Mouse (Mus musculus) kidney, embryonic 14.5 days (tissue): ENCODE results near the gene Sin3a. TPM values are rescaled to one million over a fixed set of nuclear protein-coding genes. Genes with fewer than 3 reads are reported as not detected.

Source experiments
- ATAC-seq: fragments of 200-750 bp; cut with Nextera tagmentation; 2 replicates; pipeline ENCODE4 v1.8.0; 2017; ENCODE audit warnings: moderate number of reproducible peaks, mild to moderate bottlenecking, moderate TSS enrichment, moderate library complexity; ENCODE audit not compliant: low FRiP score, low TSS enrichment
- H3K27ac ChIP-seq: fragments of 300-500 bp; sonication (generic); 2 replicates; pipeline ENCODE4 v1.5.1; 2014; ENCODE audit warnings: low read depth, mild to moderate bottlenecking, low read length, moderate library complexity, mixed read lengths
- H3K27me3 ChIP-seq: fragments of 300-500 bp; sonication (generic); 2 replicates; pipeline ENCODE4 v1.6.1; 2014; ENCODE audit warnings: mild to moderate bottlenecking, low read length; ENCODE audit not compliant: control insufficient read depth, insufficient read depth
- H3K36me3 ChIP-seq: fragments of 300-500 bp; sonication (generic); 2 replicates; pipeline ENCODE4 v1.6.1; 2014; ENCODE audit warnings: low read length, mixed read lengths; ENCODE audit not compliant: control insufficient read depth, insufficient read depth
- H3K4me1 ChIP-seq: fragments of 300-500 bp; sonication (generic); 2 replicates; pipeline ENCODE4 v1.6.1; 2014; ENCODE audit warnings: low read length, mixed read lengths; ENCODE audit not compliant: control insufficient read depth, insufficient read depth
- H3K4me2 ChIP-seq: fragments of 300-500 bp; sonication (generic); replicated peaks from 2 replicates; pipeline ENCODE4 v1.6.1; 2014; ENCODE audit warnings: low read depth, mild to moderate bottlenecking, low read length
- H3K4me3 ChIP-seq: fragments of 300-500 bp; sonication (generic); 2 replicates; pipeline ENCODE4 v1.5.1; 2014; ENCODE audit warnings: mild to moderate bottlenecking, low read length
- H3K9ac ChIP-seq: fragments of 300-500 bp; sonication (generic); 2 replicates; pipeline ENCODE4 v1.6.1; 2014; ENCODE audit warnings: low read depth, mild to moderate bottlenecking, low read length, moderate library complexity
- H3K9me3 ChIP-seq: fragments of 300-500 bp; sonication (generic); 2 replicates; pipeline ENCODE4 v1.6.1; 2016; ENCODE audit warnings: low read length; ENCODE audit not compliant: control insufficient read depth
- WGBS: fragments of 180-500 bp; shearing (Covaris S2); extraction: QIAGEN DNeasy Blood & Tissue Kit; methylation state at CpG from one replicate; pipeline ENCODE4 v1.1.7; 2014; 5-methylcytosine and 5-hydroxymethylcytosine counted together
- polyA plus RNA-seq: library from polyadenylated mRNA; unstranded; fragments of >200 nt; fragmentation: Nextera tagmentation; extraction: Ambion mirVana; gene quantifications from 2 replicates; pipeline ENCODE4 v1.2.1, GENCODE M21; 2014

Sin3a gene
- polyA plus RNA-seq, 1 experiment from 2014 or later, result 53.2 TPM

DNA sequence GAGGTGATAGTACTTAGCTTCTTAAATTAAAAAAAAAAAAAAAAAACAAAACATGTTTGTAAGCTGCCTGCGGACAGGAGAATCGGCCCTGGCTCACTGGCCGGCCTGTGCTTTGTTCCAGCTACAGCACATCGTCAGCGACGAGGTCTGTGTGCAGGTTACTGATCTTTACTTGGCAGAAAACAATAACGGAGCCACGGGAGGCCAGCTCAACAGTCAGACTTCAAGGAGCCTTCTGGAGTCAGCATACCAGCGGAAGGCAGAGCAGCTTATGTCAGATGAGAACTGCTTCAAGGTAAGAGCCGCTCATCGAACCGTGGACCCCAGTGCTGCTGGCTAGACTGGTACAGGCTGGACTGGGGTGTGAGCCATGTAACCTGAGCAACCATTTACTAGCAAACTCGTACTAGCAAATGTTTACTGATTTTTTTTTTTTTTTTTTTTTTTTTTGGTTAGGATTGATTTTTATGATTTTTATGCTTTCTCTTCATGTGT, 45.5 kb downstream of the Sin3a start:
- WGBS, result 89% methylated on average over 13 of the region's 13 CpGs
- H3K27ac ChIP-seq, result no peak overlapping the region
- H3K36me3 ChIP-seq, result peaks cover 89% of the 10 kb centered on the region

GRCm38 (mm10) chr9:57129641-57130040, 57.8 kb downstream of the Sin3a start:
- Histone ChIP-seq H3K9ac (no peak overlapping the region), H3K4me3 (peak overlapping the region; percentile 78; the same call in 1 of the 2 replicates), H3K9me3 (no peaks in the 10 kb centered on the region), H3K4me1 (peaks cover 7% of the 10 kb centered on the region), H3K36me3 (peaks cover 45% of the 10 kb centered on the region), H3K4me2 (peak overlapping the region; percentile 90), H3K27ac (no peak overlapping the region), H3K27me3 (no peaks in the 10 kb centered on the region)
- no peak for ATAC-seq

More for the DNA sequence above, 45.5 kb downstream of the Sin3a start:
- Histone ChIP-seq H3K4me2 (no peak overlapping the region), H3K9me3 (no peaks in the 10 kb centered on the region), H3K9ac (no peak overlapping the region), H3K4me1 (no peaks in the 10 kb centered on the region), H3K27me3 (no peaks in the 10 kb centered on the region), H3K4me3 (no peak overlapping the region)
- ATAC-seq, result no peak

- H3K4me3 ChIP-seq, result peak within 1 kb of the TSS; percentile 78
- peaks cover 7% of the 10 kb centered on the region for H3K4me1 ChIP-seq
- H3K36me3 ChIP-seq, result peaks cover 42% of the 10 kb centered on the region
- under 1% methylated on average over 53 of the region's 58 CpGs for WGBS
- H3K27me3 ChIP-seq, result no peaks in the 10 kb centered on the region
- no peaks in the 10 kb centered on the region for H3K9me3 ChIP-seq
- peak within 1 kb of the TSS; percentile 86 for H3K9ac ChIP-seq
- peak; percentile 92 for ATAC-seq
- peak within 1 kb of the TSS; percentile 90 for H3K4me2 ChIP-seq
- H3K27ac ChIP-seq, result peak within 1 kb of the TSS; percentile 97
These were observed 59.0 kb downstream of the Sin3a start, which contains the start of gene Man2c1 for GRCm38 (mm10) chr9:57130577-57131433. Gene Man2c1, plus strand, starts transcription at chr9:57130690.

- no peak overlapping the region for H3K9ac ChIP-seq
- H3K36me3 ChIP-seq, result peaks cover 65% of the 10 kb centered on the region
- H3K4me3 ChIP-seq, result no peak overlapping the region
- no peak for ATAC-seq
- H3K27me3 ChIP-seq, result no peaks in the 10 kb centered on the region
- no peaks in the 10 kb centered on the region for H3K9me3 ChIP-seq
- H3K4me1 ChIP-seq, result no peaks in the 10 kb centered on the region
- H3K27ac ChIP-seq, result no peak overlapping the region
- WGBS, result 86% methylated on average over 6 of the region's 6 CpGs
- no peak overlapping the region for H3K4me2 ChIP-seq
These were observed 65.4 kb downstream of the Sin3a start for GRCm38 (mm10) chr9:57137246-57137645.

GRCm38 (mm10) chr9:57137777-57138176, 65.9 kb downstream of the Sin3a start:
- Histone ChIP-seq H3K27ac (no peak overlapping the region), H3K9ac (no peak overlapping the region), H3K4me1 (no peaks in the 10 kb centered on the region), H3K9me3 (no peaks in the 10 kb centered on the region), H3K27me3 (no peaks in the 10 kb centered on the region), H3K4me3 (no peak overlapping the region), H3K36me3 (peaks cover 71% of the 10 kb centered on the region), H3K4me2 (no peak overlapping the region)
- ATAC-seq, result no peak
- WGBS, result 86% methylated on average over 9 of the region's 9 CpGs

GRCm38 (mm10) chr9:57138507-57138906, 66.7 kb downstream of the Sin3a start:
- no peak overlapping the region for H3K4me3 ChIP-seq
- ATAC-seq, result no peak

GRCm38 (mm10) chr9:57139110-57139509, 67.3 kb downstream of the Sin3a start:
- no peaks in the 10 kb centered on the region for H3K9me3 ChIP-seq

More at GRCm38 (mm10) chr9:57138507-57138906, 66.7 kb downstream of the Sin3a start:
- Histone ChIP-seq H3K9ac (no peak overlapping the region), H3K4me2 (no peak overlapping the region), H3K36me3 (peaks cover 76% of the 10 kb centered on the region), H3K27me3 (no peaks in the 10 kb centered on the region), H3K27ac (no peak overlapping the region), H3K9me3 (no peaks in the 10 kb centered on the region), H3K4me1 (no peaks in the 10 kb centered on the region)
- WGBS, result 95% methylated on average over 6 of the region's 6 CpGs

DNA sequence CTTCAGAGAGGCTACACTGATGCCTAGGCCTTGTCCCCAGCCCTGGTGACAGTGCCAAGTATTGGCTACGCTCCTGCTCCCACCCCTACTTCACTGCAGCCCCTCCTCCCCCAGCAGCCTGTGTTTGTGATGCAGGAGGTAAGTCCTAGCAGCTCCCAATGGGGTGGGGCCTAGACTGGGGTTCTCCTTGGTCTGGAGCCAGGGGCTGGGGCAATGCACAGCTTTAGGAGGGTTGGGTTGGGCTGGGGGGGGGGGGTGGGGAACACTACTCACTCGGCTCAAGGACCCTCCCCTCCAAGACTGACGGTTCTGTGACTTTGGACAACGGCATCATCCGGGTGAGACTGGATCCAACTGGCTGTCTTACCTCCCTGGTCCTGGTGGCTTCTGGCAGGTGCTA, 67.7 kb downstream of the Sin3a start:
- no peak overlapping the region for H3K27ac ChIP-seq
- H3K4me2 ChIP-seq, result no peak overlapping the region
- no peaks in the 10 kb centered on the region for H3K9me3 ChIP-seq
- ATAC-seq, result no peak
- 91% methylated on average over 5 of the region's 5 CpGs for WGBS
- no peak overlapping the region for H3K4me3 ChIP-seq
- H3K4me1 ChIP-seq, result no peaks in the 10 kb centered on the region
- H3K27me3 ChIP-seq, result no peaks in the 10 kb centered on the region
- no peak overlapping the region for H3K9ac ChIP-seq
- H3K36me3 ChIP-seq, result peaks cover 78% of the 10 kb centered on the region

More at GRCm38 (mm10) chr9:57139110-57139509, 67.3 kb downstream of the Sin3a start:
- no peak for ATAC-seq
- WGBS, result 94% methylated on average over 9 of the region's 9 CpGs
- Histone ChIP-seq H3K27ac (no peak overlapping the region), H3K4me1 (no peaks in the 10 kb centered on the region), H3K4me3 (no peak overlapping the region), H3K36me3 (peaks cover 76% of the 10 kb centered on the region), H3K4me2 (no peak overlapping the region), H3K27me3 (no peaks in the 10 kb centered on the region), H3K9ac (no peak overlapping the region)
